Mouse (Mus musculus) brain, embryonic 14.5 days (tissue): ENCODE measurements around the gene Olfr522.

Experiments used
- CTCF ChIP-seq: fragments of 200-500 bp; IDR thresholded peaks from 2 replicates; pipeline ENCODE4 v1.5.1; 2012; ENCODE audit warnings: inconsistent platforms, mild to moderate bottlenecking, moderate library complexity, borderline replicate concordance; ENCODE audit not compliant: insufficient read depth, insufficient read length; ENCODE audit errors: extremely low read depth
- POLR2A ChIP-seq: fragments of 200-500 bp; IDR thresholded peaks from 2 replicates; pipeline ENCODE4 v1.6.1; 2012; ENCODE audit warnings: mild to moderate bottlenecking, inconsistent platforms, borderline replicate concordance; ENCODE audit not compliant: poor library complexity, insufficient read depth, insufficient read length, severe bottlenecking; ENCODE audit errors: extremely low read depth

GRCm38 (mm10) chr7:140121338-140121910 is 43.1 kb downstream of the Olfr522 start:
- no peak for TF ChIP-seq POLR2A
- TF ChIP-seq CTCF = no peak
